Mouse (Mus musculus) bone marrow macrophage, adult 2 months (primary cell): ENCODE results near the gene Gm49368.

Experiments
- CTCF ChIP-seq: IDR thresholded peaks from 2 replicates; pipeline ENCODE4 v1.5.1; 2012; ENCODE audit warnings: low read depth, mild to moderate bottlenecking, low read length, moderate library complexity
- POLR2A ChIP-seq: IDR thresholded peaks from 2 replicates; pipeline ENCODE4 v1.6.1; 2012; ENCODE audit warnings: mild to moderate bottlenecking, low read depth, low read length, borderline replicate concordance

DNA sequence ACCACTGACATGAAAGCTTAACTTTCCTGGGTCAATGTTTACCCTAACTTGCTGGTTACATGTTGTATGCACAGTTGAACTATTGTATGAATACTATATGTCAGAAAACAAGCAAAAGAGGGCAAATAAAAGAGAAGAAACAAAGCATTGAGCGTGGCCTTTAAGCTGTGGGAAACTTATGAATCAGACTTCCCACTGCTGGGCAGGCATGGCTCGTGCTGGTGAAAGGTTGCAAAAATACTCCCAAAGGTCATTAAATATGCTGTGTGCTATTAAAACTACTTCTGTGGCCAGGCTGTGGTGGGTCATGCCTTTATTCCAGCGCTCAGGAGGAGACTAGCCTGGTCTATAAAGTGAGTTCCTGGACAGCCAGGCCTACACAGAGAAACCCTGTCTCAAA lies 107.5 kb downstream of the Gm49368 start:
- TF ChIP-seq CTCF (no peak), POLR2A (no peak)
